Mouse (Mus musculus): ENCODE data around the gene Ywhag. TPM values are rescaled to one million over a fixed set of nuclear protein-coding genes. Genes with fewer than 3 reads are reported as not detected.

Ywhag gene
- total RNA-seq, 2 experiments from 2014 or later, result 302 to 322 TPM

- no peak for DNase-seq
Measured at GRCm38 (mm10) chr5:135913201-135913600, 21.2 kb downstream of the Ywhag start.

GRCm38 (mm10) chr5:135911633-135912220 lies 22.7 kb downstream of the Ywhag start:
- DNase-seq, result no peak

- no peak for DNase-seq
Measured at GRCm38 (mm10) chr5:135910813-135911212, 23.6 kb downstream of the Ywhag start.

- no peak for DNase-seq
Measured at GRCm38 (mm10) chr5:135909646-135910045, 24.8 kb downstream of the Ywhag start.

- DNase-seq, result no peak
Measured at GRCm38 (mm10) chr5:135908989-135909388, 25.4 kb downstream of the Ywhag start.

- no peak for DNase-seq
Measured at GRCm38 (mm10) chr5:135908185-135908584, 26.2 kb downstream of the Ywhag start.

GRCm38 (mm10) chr5:135907256-135907655 lies 27.2 kb downstream of the Ywhag start:
- DNase-seq, result peak; percentile 58

- no peak for DNase-seq
Measured at GRCm38 (mm10) chr5:135906846-135907245, 27.6 kb downstream of the Ywhag start.

- no peak for DNase-seq
Measured at GRCm38 (mm10) chr5:135905320-135906225, 28.8 kb downstream of the Ywhag start.

- no peak for DNase-seq
Measured at GRCm38 (mm10) chr5:135904259-135904658, 30.2 kb downstream of the Ywhag start.

GRCm38 (mm10) chr5:135903551-135904151 lies 30.8 kb downstream of the Ywhag start:
- peak; percentile 93 for DNase-seq

- no peak for DNase-seq
Measured at GRCm38 (mm10) chr5:135903058-135903457, 31.4 kb downstream of the Ywhag start.

- DNase-seq, result no peak
Measured at GRCm38 (mm10) chr5:135901354-135902095, 32.9 kb downstream of the Ywhag start.

- DNase-seq, result no peak
Measured at GRCm38 (mm10) chr5:135900701-135901100, 33.7 kb downstream of the Ywhag start.

- no peak for DNase-seq
Measured at GRCm38 (mm10) chr5:135899833-135900232, 34.6 kb downstream of the Ywhag start.

- DNase-seq, result no peak
Measured at GRCm38 (mm10) chr5:135898995-135899394, 35.4 kb downstream of the Ywhag start.

GRCm38 (mm10) chr5:135898028-135898427 lies 36.4 kb downstream of the Ywhag start:
- peak; percentile 72 for DNase-seq

GRCm38 (mm10) chr5:135894958-135895357 lies 39.5 kb downstream of the Ywhag start:
- no peak for DNase-seq

- no peak for DNase-seq
Measured at GRCm38 (mm10) chr5:135892589-135893351, 41.6 kb downstream of the Ywhag start.

GRCm38 (mm10) chr5:135890920-135891319 lies 43.5 kb downstream of the Ywhag start:
- DNase-seq, result no peak

GRCm38 (mm10) chr5:135890323-135890722 lies 44.1 kb downstream of the Ywhag start:
- DNase-seq, result no peak
